Mouse (Mus musculus): ENCODE measurements around the gene Spata16. TPM values are rescaled to one million over a fixed set of nuclear protein-coding genes. Genes with fewer than 3 reads are reported as not detected.

Gene Spata16
- polyA plus RNA-seq, 1 experiment from 2014 or later: not detected

DNA sequence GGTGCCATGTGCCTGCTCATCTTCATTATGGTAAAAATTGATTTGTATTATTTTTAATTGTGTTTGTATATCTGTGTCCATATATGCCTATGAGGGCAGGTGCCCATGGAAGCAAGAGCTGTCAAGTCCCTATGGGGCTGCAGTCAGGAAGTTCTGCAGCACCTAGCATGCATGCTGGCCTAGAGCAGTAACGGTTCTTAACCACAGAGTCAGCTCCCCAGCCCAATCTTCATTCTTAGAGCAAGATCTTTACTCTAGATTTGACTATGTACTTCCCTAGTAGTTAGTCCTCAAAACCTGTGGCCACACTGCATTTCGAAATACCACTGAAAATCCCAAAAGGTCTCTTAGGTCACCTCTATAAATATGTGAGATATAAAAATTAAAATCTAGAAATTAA lies 113.1 kb downstream of the Spata16 start:
- Histone ChIP-seq H3K4me3 (replicated peaks) (no peak overlapping the region), H3K4me2 (no peak overlapping the region), H3K9me3 (replicated peaks) (no peaks in the 10 kb centered on the region), H3K27ac (no peak overlapping the region), H3K4me1 (no peaks in the 10 kb centered on the region), H3K36me3 (no peaks in the 10 kb centered on the region), H3K9ac (no peak overlapping the region), H3K27me3 (no peaks in the 10 kb centered on the region)
- WGBS: 75% methylated on average over 2 of the region's 2 CpGs
- no peak for ATAC-seq (replicated peaks; ENCODE audit: low FRiP score)

DNA sequence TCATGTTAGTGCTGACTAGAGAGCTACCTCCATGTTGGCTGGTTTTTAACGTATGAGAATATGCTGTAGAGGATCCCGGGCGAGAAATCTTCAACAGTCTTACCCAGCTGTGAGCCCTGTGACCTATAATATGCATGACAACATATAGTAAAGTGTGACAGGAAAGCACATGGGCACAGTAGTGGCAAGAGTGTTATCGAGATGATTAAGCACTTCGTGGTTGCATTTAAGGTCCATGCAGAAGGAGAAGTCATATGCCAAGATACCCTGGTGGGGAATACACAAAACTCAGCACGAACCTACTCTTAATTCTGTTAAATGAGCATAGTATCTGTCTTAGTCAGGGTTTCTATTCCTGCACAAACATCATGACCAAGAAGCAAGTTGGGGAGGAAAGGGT lies 115.0 kb downstream of the Spata16 start:
- H3K4me3 ChIP-seq (replicated peaks): no peak overlapping the region
- no peak overlapping the region for H3K4me2 ChIP-seq
- no peak for ATAC-seq (replicated peaks; ENCODE audit: low FRiP score)
- no peaks in the 10 kb centered on the region for H3K9me3 ChIP-seq (replicated peaks)
- no peaks in the 10 kb centered on the region for H3K4me1 ChIP-seq
- H3K27me3 ChIP-seq: no peaks in the 10 kb centered on the region
- no peak overlapping the region for H3K9ac ChIP-seq
- H3K36me3 ChIP-seq: no peaks in the 10 kb centered on the region
- WGBS: 91% methylated on average over 6 of the region's 6 CpGs
- H3K27ac ChIP-seq: no peak overlapping the region

GRCm38 (mm10) chr3:26793334-26794101 lies 156.1 kb downstream of the Spata16 start:
- no peak for ATAC-seq (replicated peaks; ENCODE audit: low FRiP score)
- Histone ChIP-seq H3K9me3 (replicated peaks) (no peaks in the 10 kb centered on the region), H3K4me3 (replicated peaks) (no peak overlapping the region), H3K4me2 (no peak overlapping the region), H3K9ac (no peak overlapping the region), H3K27ac (no peak overlapping the region), H3K27me3 (no peaks in the 10 kb centered on the region), H3K4me1 (no peaks in the 10 kb centered on the region), H3K36me3 (no peaks in the 10 kb centered on the region)
- 69% methylated on average over 12 of the region's 12 CpGs for WGBS

DNA sequence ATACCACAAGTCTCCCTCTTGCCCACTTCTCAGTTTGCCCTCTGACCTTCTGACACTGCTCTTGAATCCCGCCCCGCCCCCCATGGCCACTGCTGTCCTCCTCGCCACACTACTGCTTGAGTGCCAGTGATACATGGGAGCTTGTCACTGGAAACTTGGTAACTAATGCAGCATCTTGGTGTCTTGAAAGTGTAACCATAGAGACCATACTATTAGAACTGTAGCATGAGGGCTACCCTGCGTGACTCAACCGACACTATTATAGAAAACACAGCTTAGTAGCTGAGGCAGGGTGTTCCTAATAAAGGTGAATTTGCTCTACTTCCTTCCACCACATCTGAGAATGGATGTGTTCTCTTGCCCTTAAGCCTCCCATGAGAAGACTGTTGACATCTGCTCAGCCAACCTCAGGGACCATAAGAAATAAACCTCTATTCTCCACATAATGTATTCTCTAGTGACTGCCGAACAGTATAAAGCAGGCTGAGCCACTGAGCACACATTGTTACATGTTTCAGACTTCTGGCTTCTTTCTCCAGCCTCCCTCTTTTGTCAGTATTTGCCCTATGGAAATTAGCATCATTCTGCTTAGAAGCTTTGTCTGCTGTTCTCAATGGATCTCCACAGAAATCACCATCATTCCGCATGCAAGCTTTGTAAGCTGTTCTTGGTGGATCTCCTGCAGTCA lies 158.6 kb downstream of the Spata16 start:
- Histone ChIP-seq H3K27ac (no peak overlapping the region), H3K4me2 (no peak overlapping the region), H3K4me1 (no peaks in the 10 kb centered on the region), H3K9me3 (replicated peaks) (no peaks in the 10 kb centered on the region), H3K4me3 (replicated peaks) (no peak overlapping the region), H3K36me3 (no peaks in the 10 kb centered on the region), H3K27me3 (no peaks in the 10 kb centered on the region), H3K9ac (no peak overlapping the region)
- no peak for ATAC-seq (replicated peaks; ENCODE audit: low FRiP score)
- WGBS: 91% methylated on average over 7 of the region's 7 CpGs

- no peak overlapping the region for H3K4me2 ChIP-seq
- no peaks in the 10 kb centered on the region for H3K4me1 ChIP-seq
- ATAC-seq (replicated peaks; ENCODE audit: low FRiP score): no peak
- no peak overlapping the region for H3K27ac ChIP-seq
- H3K9me3 ChIP-seq (replicated peaks): no peaks in the 10 kb centered on the region
- no peak overlapping the region for H3K9ac ChIP-seq
- no peak overlapping the region for H3K4me3 ChIP-seq (replicated peaks)
- no peaks in the 10 kb centered on the region for H3K27me3 ChIP-seq
- H3K36me3 ChIP-seq: no peaks in the 10 kb centered on the region
- WGBS: 69% methylated on average over 1 of the region's 1 CpGs
Observed at GRCm38 (mm10) chr3:26796954-26797353, 159.5 kb downstream of the Spata16 start.

- Histone ChIP-seq H3K9me3 (replicated peaks) (no peaks in the 10 kb centered on the region), H3K4me1 (no peaks in the 10 kb centered on the region), H3K4me2 (no peak overlapping the region), H3K4me3 (replicated peaks) (no peak overlapping the region), H3K9ac (no peak overlapping the region), H3K27me3 (no peaks in the 10 kb centered on the region), H3K27ac (no peak overlapping the region), H3K36me3 (no peaks in the 10 kb centered on the region)
- WGBS: 77% methylated on average over 8 of the region's 8 CpGs
- ATAC-seq (replicated peaks; ENCODE audit: low FRiP score): no peak
Observed at GRCm38 (mm10) chr3:26814307-26814706, 176.9 kb downstream of the Spata16 start.

DNA sequence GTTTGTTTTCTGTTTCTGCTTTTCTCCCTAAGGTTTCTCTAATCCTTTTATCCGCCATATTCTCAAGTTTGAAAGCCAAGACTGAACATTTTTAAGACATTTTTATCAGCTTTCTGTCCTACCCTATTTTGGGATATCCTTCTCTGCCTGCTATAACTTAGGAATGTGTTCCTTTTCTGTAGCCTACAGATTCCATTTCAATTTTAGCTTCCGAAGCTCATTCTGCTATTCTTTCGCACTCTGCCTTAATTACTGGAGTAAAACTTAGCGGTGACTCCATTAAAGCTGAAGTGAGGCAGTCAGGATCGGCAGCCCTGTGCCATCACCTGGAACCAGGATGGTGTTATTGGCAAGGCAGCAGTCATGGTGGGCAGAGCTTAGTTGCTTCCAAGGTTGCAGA lies 178.3 kb downstream of the Spata16 start:
- Histone ChIP-seq H3K27me3 (no peaks in the 10 kb centered on the region), H3K9me3 (replicated peaks) (no peaks in the 10 kb centered on the region), H3K27ac (no peak overlapping the region), H3K4me3 (replicated peaks) (no peak overlapping the region), H3K9ac (no peak overlapping the region), H3K4me2 (no peak overlapping the region), H3K4me1 (no peaks in the 10 kb centered on the region), H3K36me3 (no peaks in the 10 kb centered on the region)
- 89% methylated on average over 5 of the region's 5 CpGs for WGBS
- no peak for ATAC-seq (replicated peaks; ENCODE audit: low FRiP score)

GRCm38 (mm10) chr3:26819398-26819797 lies 182.0 kb downstream of the Spata16 start:
- WGBS: 56% methylated on average over 5 of the region's 5 CpGs
- ATAC-seq (replicated peaks; ENCODE audit: low FRiP score): no peak

DNA sequence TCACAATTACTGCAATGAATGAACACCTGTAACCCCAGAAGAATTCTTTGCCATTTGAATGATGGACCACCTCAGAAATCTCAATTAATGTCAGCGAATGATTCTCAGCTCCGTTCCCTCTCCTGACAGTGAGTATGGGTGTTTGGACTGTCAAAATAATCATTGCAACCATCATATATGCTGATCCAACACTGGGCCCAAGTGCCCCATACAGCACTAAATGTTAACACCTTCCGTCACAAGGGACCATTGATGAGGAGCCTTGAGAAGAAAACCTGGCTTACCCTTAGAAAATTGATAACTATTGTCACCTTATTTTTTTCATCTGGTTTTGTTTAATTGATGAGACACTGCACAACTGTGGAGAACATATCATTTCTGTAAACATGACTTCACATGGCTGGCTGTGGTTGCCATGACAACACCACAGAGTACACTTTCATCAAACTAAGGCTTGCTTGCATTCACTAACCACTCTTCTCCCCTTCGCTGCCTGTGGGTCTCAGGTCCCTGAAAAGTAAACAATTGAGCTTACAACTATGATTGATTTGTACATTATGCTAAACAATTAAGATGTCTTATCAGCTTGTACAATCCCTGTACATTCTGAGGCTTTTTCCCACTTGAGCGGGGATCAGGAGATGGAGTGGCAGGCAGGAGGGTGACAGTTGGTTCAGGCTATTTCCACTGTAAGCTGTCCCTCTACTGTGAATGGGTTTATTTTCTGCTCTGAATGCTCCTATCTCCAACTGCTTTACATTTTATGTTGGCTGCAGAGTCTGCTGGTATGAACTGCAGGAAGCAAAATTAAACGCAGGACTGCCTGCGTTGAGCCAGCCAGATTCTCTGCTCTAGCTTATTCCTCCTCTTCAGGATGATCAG lies 189.8 kb downstream of the Spata16 start:
- Histone ChIP-seq H3K27me3 (no peaks in the 10 kb centered on the region), H3K4me2 (no peak overlapping the region), H3K27ac (no peak overlapping the region), H3K9me3 (replicated peaks) (no peaks in the 10 kb centered on the region), H3K4me1 (no peaks in the 10 kb centered on the region), H3K36me3 (no peaks in the 10 kb centered on the region), H3K9ac (no peak overlapping the region), H3K4me3 (replicated peaks) (no peak overlapping the region)
- 82% methylated on average over 7 of the region's 7 CpGs for WGBS
- no peak for ATAC-seq (replicated peaks; ENCODE audit: low FRiP score)

More at GRCm38 (mm10) chr3:26819398-26819797, 182.0 kb downstream of the Spata16 start:
- Histone ChIP-seq H3K9me3 (replicated peaks) (no peaks in the 10 kb centered on the region), H3K27me3 (no peaks in the 10 kb centered on the region), H3K4me3 (replicated peaks) (no peak overlapping the region), H3K36me3 (no peaks in the 10 kb centered on the region), H3K27ac (no peak overlapping the region), H3K4me1 (no peaks in the 10 kb centered on the region), H3K4me2 (no peak overlapping the region), H3K9ac (no peak overlapping the region)

GRCm38 (mm10) chr3:26832954-26833353 lies 195.5 kb downstream of the Spata16 start:
- Histone ChIP-seq H3K9ac (no peak overlapping the region), H3K27me3 (no peaks in the 10 kb centered on the region), H3K36me3 (no peaks in the 10 kb centered on the region), H3K9me3 (replicated peaks) (no peaks in the 10 kb centered on the region), H3K4me2 (no peak overlapping the region), H3K4me1 (no peaks in the 10 kb centered on the region), H3K27ac (no peak overlapping the region), H3K4me3 (replicated peaks) (no peak overlapping the region)
- no peak for ATAC-seq (replicated peaks; ENCODE audit: low FRiP score)
- WGBS: 87% methylated on average over 5 of the region's 5 CpGs

GRCm38 (mm10) chr3:26834178-26835050 lies 197.0 kb downstream of the Spata16 start:
- no peak overlapping the region for H3K9ac ChIP-seq
- H3K9me3 ChIP-seq (replicated peaks): no peaks in the 10 kb centered on the region
- 68% methylated on average over 21 of the region's 21 CpGs for WGBS
- no peak overlapping the region for H3K4me3 ChIP-seq (replicated peaks)
- peak; percentile 88 for ATAC-seq (replicated peaks; ENCODE audit: low FRiP score)
- no peaks in the 10 kb centered on the region for H3K27me3 ChIP-seq
- H3K4me1 ChIP-seq: no peaks in the 10 kb centered on the region
- no peak overlapping the region for H3K27ac ChIP-seq
- no peaks in the 10 kb centered on the region for H3K36me3 ChIP-seq
- no peak overlapping the region for H3K4me2 ChIP-seq

Measured in kidney, embryonic 15.5 days (tissue).